Mouse (Mus musculus): ENCODE data around the gene Ldha. TPM values are rescaled to one million over a fixed set of nuclear protein-coding genes. Genes with fewer than 3 reads are reported as not detected.

Ldha gene
- polyA plus RNA-seq (2015; fragmentation: Nextera tagmentation; extraction: Ambion mirVana), result 1,729 and 1,988 TPM in 2 replicates

DNA sequence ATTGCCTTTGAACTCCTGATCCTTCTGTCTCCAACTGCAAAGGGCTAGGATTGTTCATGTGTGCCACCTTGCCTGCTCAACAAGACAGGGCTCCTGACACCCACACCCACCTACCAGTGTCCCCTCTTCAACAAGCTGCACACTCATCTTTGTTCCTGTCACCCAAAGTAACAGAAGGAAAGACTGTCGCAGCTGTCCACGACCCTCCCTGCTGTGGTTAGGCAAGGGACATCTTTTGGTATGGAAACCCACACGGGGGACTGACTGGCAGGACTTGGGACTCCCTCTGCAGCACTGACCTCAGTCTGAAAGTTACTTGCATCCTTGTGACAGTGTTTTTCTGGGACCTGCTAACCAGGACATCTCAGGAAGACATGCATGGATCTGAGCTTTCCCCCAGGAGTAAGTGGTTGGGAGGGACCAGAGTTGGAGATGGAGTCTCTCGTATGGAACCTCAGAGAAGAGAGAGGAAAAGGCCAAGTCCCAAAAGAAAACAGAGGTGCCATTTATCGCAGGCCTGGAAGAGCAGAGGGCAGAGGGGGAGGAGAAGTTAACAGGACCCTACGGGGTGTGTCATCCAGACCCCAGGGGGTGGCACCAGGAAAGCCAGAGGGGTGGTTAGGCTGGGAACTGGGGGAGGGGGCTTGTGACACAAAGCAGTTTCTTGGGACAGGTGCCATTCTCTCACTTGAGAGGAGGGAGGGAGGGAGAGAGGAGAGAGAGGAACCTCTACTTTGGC, at the start of gene Ldha:
Ldha (plus strand) TSS at position 689 of the 739 bp plus-strand sequence.
- Histone ChIP-seq H3K27me3 (ENCODE audit: insufficient read depth, low read length) (no peaks in the 10 kb centered on the region), H3K9me3 (ENCODE audit: low read length) (no peaks in the 10 kb centered on the region), H3K4me3 (ENCODE audit: low read depth, low read length) (no peak within 1 kb of the TSS), H3K4me2 (ENCODE audit: low read depth, low read length) (0 out of 2 replicates have a peak within 1 kb of the TSS, but pooled peaks have one; percentile 1), H3K36me3 (replicated peaks; ENCODE audit: insufficient read depth, low read length) (no peaks in the 10 kb centered on the region), H3K27ac (ENCODE audit: low read depth) (peak within 1 kb of the TSS; percentile 99), H3K9ac (replicated peaks) (no peak within 1 kb of the TSS), H3K4me1 (ENCODE audit: insufficient read depth) (peaks cover 58% of the 10 kb centered on the region)
- 53% methylated on average over 6 of the region's 6 CpGs for WGBS (ENCODE audit: insufficient replicate concordance)
- no peak for DNase-seq
- TF ChIP-seq CTCF (IDR thresholded peaks at IDR 0.05; ENCODE audit: low read depth) (no peak), EP300 (IDR thresholded peaks at IDR 0.05; ENCODE audit: low read depth) (no peak)
- ATAC-seq, result no peak

DNA sequence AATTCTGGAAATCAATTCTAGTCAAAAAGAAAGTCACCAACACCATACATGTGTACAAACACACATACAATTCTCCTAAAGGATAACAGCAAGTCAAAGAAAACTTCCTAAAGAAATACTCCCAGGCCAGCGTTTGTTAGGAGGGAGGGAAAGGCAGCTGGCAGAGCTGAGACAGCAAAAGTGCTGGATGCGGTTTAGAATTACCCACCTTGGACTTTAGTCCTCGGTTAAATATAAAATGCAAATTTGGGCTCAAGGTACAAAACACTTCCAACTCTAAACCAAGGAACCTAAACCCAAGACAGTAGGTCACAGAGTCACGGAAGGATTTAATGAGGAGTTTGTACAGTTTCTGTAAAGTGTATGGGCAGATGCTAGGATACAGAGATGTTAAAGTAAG, 47.4 kb upstream of the Ldha start:
- DNase-seq (no peak), ATAC-seq (no peak)
- Histone ChIP-seq H3K4me2 (ENCODE audit: low read depth, low read length) (no peak overlapping the region), H3K27ac (ENCODE audit: low read depth) (no peak overlapping the region), H3K9ac (replicated peaks) (no peak overlapping the region), H3K36me3 (replicated peaks; ENCODE audit: insufficient read depth, low read length) (peaks cover 3% of the 10 kb centered on the region), H3K4me3 (ENCODE audit: low read depth, low read length) (no peak overlapping the region), H3K4me1 (ENCODE audit: insufficient read depth) (peaks cover 22% of the 10 kb centered on the region), H3K27me3 (ENCODE audit: insufficient read depth, low read length) (no peaks in the 10 kb centered on the region), H3K9me3 (ENCODE audit: low read length) (no peaks in the 10 kb centered on the region)
- 70% methylated on average over 4 of the region's 4 CpGs for WGBS (ENCODE audit: insufficient replicate concordance)
- TF ChIP-seq CTCF (IDR thresholded peaks at IDR 0.05; ENCODE audit: low read depth), result no peak
- no peak for TF ChIP-seq EP300 (IDR thresholded peaks at IDR 0.05; ENCODE audit: low read depth)

DNA sequence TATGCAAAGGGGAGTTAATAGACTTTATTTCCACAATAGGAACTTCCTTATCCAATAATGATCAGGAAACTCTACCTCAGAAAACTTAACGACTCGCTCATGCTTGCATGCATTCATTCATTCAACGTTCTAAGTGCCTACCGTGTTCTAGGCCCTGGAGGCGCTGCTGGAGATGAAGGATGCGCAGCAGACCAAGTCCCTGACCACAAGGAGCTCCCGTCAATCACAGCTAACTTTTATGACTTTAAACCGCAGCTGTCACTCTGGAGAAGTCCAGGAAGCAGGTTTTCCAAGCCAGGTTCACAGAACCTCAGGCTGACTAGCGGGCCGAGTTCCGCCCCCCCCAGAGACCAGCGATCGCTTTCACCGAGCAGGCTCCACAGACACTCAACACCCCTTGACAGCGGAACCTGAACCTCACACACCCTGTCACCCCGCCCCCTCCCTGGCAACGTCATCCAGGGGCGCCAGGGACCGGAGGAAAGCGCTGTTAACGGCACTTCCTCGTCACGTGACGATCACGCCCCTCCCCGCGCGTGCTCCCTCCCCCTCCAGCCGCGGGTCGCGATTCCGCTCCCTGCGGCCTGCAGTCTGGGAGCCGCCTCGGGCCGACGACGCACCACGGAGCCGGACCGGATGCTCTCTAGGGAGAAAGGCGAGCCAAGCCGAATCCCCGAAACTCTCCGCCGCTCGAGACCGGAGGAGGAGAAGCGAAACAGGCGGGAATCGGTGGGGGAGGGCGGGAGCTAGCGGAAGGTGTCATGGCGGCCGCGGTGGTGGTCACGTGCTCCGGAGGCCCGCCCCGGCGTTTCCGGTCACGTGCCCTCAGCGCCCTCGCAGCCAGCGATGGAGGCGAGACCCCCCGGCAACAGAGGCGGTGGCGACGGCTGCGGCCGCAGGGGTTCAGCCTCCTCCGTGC, 45.7 kb upstream of the Ldha start, which contains the start of the genes Hps5 and Gtf2h1:
Hps5 (minus strand) TSS at position 778 of the 919 bp plus-strand sequence.
Gtf2h1 (plus strand) TSS at position 817 of the 919 bp plus-strand sequence.
- peak within 1 kb of the TSS; percentile 98 for H3K4me3 ChIP-seq (ENCODE audit: low read depth, low read length)
- TF ChIP-seq EP300 (IDR thresholded peaks at IDR 0.05; ENCODE audit: low read depth) (peak; percentile 50; the same call in 1 of the 2 replicates), CTCF (IDR thresholded peaks at IDR 0.05; ENCODE audit: low read depth) (peak; percentile 18; the same call in 1 of the 2 replicates)
- H3K4me2 ChIP-seq (ENCODE audit: low read depth, low read length), result peak within 1 kb of the TSS; percentile 99
- H3K27me3 ChIP-seq (ENCODE audit: insufficient read depth, low read length), result no peaks in the 10 kb centered on the region
- ATAC-seq, result peak; percentile 97
- peak within 1 kb of the TSS; percentile 96 for H3K9ac ChIP-seq (replicated peaks)
- peak within 1 kb of the TSS; percentile 90 for H3K27ac ChIP-seq (ENCODE audit: low read depth)
- H3K9me3 ChIP-seq (ENCODE audit: low read length), result no peaks in the 10 kb centered on the region
- peaks cover 8% of the 10 kb centered on the region for H3K36me3 ChIP-seq (replicated peaks; ENCODE audit: insufficient read depth, low read length)
- peaks cover 22% of the 10 kb centered on the region for H3K4me1 ChIP-seq (ENCODE audit: insufficient read depth)
- under 1% methylated on average over 67 of the region's 75 CpGs for WGBS (ENCODE audit: insufficient replicate concordance)
- peak; percentile 99 for DNase-seq

DNA sequence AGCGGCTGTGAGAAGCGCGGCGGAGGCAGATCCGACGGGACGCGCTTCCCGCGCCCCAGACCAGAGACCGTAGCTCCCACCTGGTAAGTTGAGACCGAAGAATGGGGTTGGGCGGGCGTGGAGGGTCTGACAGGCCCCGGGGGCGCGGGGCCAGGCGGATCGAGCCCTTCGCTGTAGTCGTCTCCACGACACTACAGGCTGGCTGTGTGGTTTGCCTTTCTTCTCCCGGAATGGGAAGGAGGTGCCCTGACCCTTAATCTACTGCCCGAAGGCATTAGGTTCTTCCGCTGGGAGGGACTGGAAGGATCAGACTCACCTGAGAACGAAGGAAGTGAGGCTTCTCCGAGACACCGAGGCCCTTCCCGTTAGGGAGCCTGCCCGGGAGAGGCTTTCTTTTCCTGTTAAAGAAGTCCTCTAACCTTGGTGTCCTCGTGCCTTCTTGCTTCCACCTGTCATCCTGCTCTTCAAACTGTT, 45.0 kb upstream of the Ldha start:
- H3K36me3 ChIP-seq (replicated peaks; ENCODE audit: insufficient read depth, low read length), result peaks cover 8% of the 10 kb centered on the region
- 0% methylated on average over 20 of the region's 31 CpGs for WGBS (ENCODE audit: insufficient replicate concordance)
- H3K27me3 ChIP-seq (ENCODE audit: insufficient read depth, low read length), result no peaks in the 10 kb centered on the region
- H3K9me3 ChIP-seq (ENCODE audit: low read length), result no peaks in the 10 kb centered on the region
- peaks cover 22% of the 10 kb centered on the region for H3K4me1 ChIP-seq (ENCODE audit: insufficient read depth)
- peak overlapping the region; percentile 98 for H3K4me3 ChIP-seq (ENCODE audit: low read depth, low read length)
- peak overlapping the region; percentile 96 for H3K9ac ChIP-seq (replicated peaks)
- no peak for TF ChIP-seq CTCF (IDR thresholded peaks at IDR 0.05; ENCODE audit: low read depth)
- DNase-seq (no peak), ATAC-seq (no peak; the same call in none of the 2 replicates)
- peak overlapping the region; percentile 90 for H3K27ac ChIP-seq (ENCODE audit: low read depth)
- H3K4me2 ChIP-seq (ENCODE audit: low read depth, low read length), result peak overlapping the region; percentile 99

DNA sequence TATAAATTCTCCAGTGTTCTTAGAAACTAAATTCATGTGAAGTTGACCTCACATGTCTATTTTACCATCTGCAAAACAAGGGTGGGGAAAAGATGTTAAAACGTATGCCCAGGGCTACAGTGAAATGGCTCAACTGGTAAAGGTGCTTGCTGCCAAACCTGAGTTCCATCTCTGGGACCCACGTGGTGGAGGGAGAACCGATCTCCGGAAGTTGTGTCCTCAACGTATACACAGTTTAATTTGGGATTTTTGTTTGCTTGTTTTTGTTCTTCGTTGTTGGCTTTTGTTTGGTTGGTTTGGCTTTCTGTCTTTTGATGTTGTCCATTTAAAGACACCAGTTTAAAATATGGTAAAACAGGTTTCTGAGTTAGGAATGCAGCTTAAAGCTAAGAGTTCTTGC, 44.5 kb upstream of the Ldha start:
- no peaks in the 10 kb centered on the region for H3K27me3 ChIP-seq (ENCODE audit: insufficient read depth, low read length)
- TF ChIP-seq CTCF (IDR thresholded peaks at IDR 0.05; ENCODE audit: low read depth), result no peak
- no peak for TF ChIP-seq EP300 (IDR thresholded peaks at IDR 0.05; ENCODE audit: low read depth)
- H3K4me1 ChIP-seq (ENCODE audit: insufficient read depth), result peaks cover 22% of the 10 kb centered on the region
- peak overlapping the region; percentile 98 for H3K4me3 ChIP-seq (ENCODE audit: low read depth, low read length)
- WGBS (ENCODE audit: insufficient replicate concordance), result 37% methylated on average over 6 of the region's 6 CpGs
- H3K9me3 ChIP-seq (ENCODE audit: low read length), result no peaks in the 10 kb centered on the region
- peaks cover 12% of the 10 kb centered on the region for H3K36me3 ChIP-seq (replicated peaks; ENCODE audit: insufficient read depth, low read length)
- H3K4me2 ChIP-seq (ENCODE audit: low read depth, low read length), result peak overlapping the region; percentile 99
- peak overlapping the region; percentile 90; the same call in 1 of the 2 replicates for H3K27ac ChIP-seq (ENCODE audit: low read depth)
- ATAC-seq (no peak), DNase-seq (no peak)
- peak overlapping the region; percentile 96 for H3K9ac ChIP-seq (replicated peaks)

Measured in liver, postnatal 0 days (tissue).